Mouse (Mus musculus) heart, adult 2 months (tissue): ENCODE measurements at regions not wholly inside any gene's neighbourhood (a gene's known extent, or its start where the extent isn't known, plus 50 kb on each side); places are given as distances from the start of the nearest gene placed in this dataset.

Experiments used
- DNase-seq, 2 experiments: peaks; one replicate each; pipeline ENCODE4 v3.0.0; 2021
- H3K27ac ChIP-seq: fragments of 200-600 bp; 2 replicates; pipeline ENCODE4 v1.8.1; 2022
- H3K27me3 ChIP-seq: fragments of 200-500 bp; 2 replicates; pipeline ENCODE4 v1.6.1; 2012; ENCODE audit warnings: mild to moderate bottlenecking, low read length, inconsistent platforms, mixed read lengths; ENCODE audit not compliant: control insufficient read depth, insufficient read depth
- H3K36me3 ChIP-seq: fragments of 200-500 bp; 2 replicates; pipeline ENCODE4 v1.6.1; 2012; ENCODE audit warnings: low read length, inconsistent platforms; ENCODE audit not compliant: control insufficient read depth, insufficient read depth
- H3K4me1 ChIP-seq: fragments of 200-500 bp; 2 replicates; pipeline ENCODE4 v1.6.1; 2011; ENCODE audit warnings: low read length; ENCODE audit not compliant: control insufficient read depth, insufficient read depth
- H3K4me3 ChIP-seq: fragments of 200-600 bp; 2 replicates; pipeline ENCODE4 v1.8.1; 2022
- H3K79me2 ChIP-seq: fragments of 200-500 bp; replicated peaks from 2 replicates; pipeline ENCODE4 v1.6.1; 2012; ENCODE audit warnings: mild to moderate bottlenecking, inconsistent platforms, low read length, moderate library complexity, mixed read lengths; ENCODE audit not compliant: control insufficient read depth, insufficient read depth
- H3K9ac ChIP-seq: fragments of 200-500 bp; 2 replicates; pipeline ENCODE4 v1.6.1; 2012; ENCODE audit warnings: low read depth, mild to moderate bottlenecking, control low read depth, inconsistent platforms, low read length, mixed read lengths
- CTCF ChIP-seq: fragments of 200-600 bp; IDR thresholded peaks from 2 replicates; pipeline ENCODE4 v1.8.1; 2022; ENCODE audit warnings: antibody characterized with exemption, mild to moderate bottlenecking, moderate library complexity
- EP300 ChIP-seq: fragments of 200-500 bp; IDR thresholded peaks from 2 replicates; pipeline ENCODE4 v1.6.1; 2011; ENCODE audit warnings: low read depth, low read length, control low read depth; ENCODE audit not compliant: insufficient read depth
- POLR2A ChIP-seq: fragments of 200-500 bp; IDR thresholded peaks from 2 replicates; pipeline ENCODE4 v1.6.1; 2011; ENCODE audit warnings: mild to moderate bottlenecking, low read depth, low read length, control low read depth; ENCODE audit not compliant: insufficient read depth
- WGBS: fragments of 180-500 bp; shearing (Covaris S2); methylation state at CpG from one replicate; pipeline ENCODE4 v1.1.7; 2018; 5-methylcytosine and 5-hydroxymethylcytosine counted together
- intact Hi-C: fragments of 180-260 bp; cut with DNase I; formaldehyde crosslinking; loops from one replicate; pipeline ENCODE4 v1.15.1; 2025

GRCm38 (mm10) chr12:26535261-26535890 lies 66.4 kb downstream of the Cmpk2 start:
- DNase-seq, result no peak
- no peak overlapping the region for H3K9ac ChIP-seq
- intact Hi-C loops, result no loop called here
- TF ChIP-seq CTCF, result no peak
- TF ChIP-seq POLR2A, result no peak
- no peak for TF ChIP-seq EP300
- 85% methylated on average over 9 of the region's 9 CpGs for WGBS
- no peak overlapping the region for H3K27ac ChIP-seq
- H3K79me2 ChIP-seq, result no peaks in the 10 kb centered on the region
- no peaks in the 10 kb centered on the region for H3K4me1 ChIP-seq
- H3K36me3 ChIP-seq, result no peaks in the 10 kb centered on the region
- no peak overlapping the region for H3K4me3 ChIP-seq
- H3K27me3 ChIP-seq, result 0 out of 2 replicates have a peak, but pooled peaks cover 2% of the 10 kb centered on the region

- 41% methylated on average over 9 of the region's 9 CpGs for WGBS
- no peaks in the 10 kb centered on the region for H3K4me1 ChIP-seq
- no peaks in the 10 kb centered on the region for H3K36me3 ChIP-seq
- no peak for DNase-seq
- H3K27ac ChIP-seq, result no peak overlapping the region
- H3K79me2 ChIP-seq, result no peaks in the 10 kb centered on the region
- no peak overlapping the region for H3K9ac ChIP-seq
- H3K4me3 ChIP-seq, result no peak overlapping the region
- intact Hi-C loops, result no loop called here
- TF ChIP-seq EP300 (no peak), CTCF (no peak), POLR2A (no peak)
- H3K27me3 ChIP-seq, result 0 out of 2 replicates have a peak, but pooled peaks cover 2% of the 10 kb centered on the region
These were observed 65.5 kb downstream of the Cmpk2 start for GRCm38 (mm10) chr12:26534229-26535105.

DNA sequence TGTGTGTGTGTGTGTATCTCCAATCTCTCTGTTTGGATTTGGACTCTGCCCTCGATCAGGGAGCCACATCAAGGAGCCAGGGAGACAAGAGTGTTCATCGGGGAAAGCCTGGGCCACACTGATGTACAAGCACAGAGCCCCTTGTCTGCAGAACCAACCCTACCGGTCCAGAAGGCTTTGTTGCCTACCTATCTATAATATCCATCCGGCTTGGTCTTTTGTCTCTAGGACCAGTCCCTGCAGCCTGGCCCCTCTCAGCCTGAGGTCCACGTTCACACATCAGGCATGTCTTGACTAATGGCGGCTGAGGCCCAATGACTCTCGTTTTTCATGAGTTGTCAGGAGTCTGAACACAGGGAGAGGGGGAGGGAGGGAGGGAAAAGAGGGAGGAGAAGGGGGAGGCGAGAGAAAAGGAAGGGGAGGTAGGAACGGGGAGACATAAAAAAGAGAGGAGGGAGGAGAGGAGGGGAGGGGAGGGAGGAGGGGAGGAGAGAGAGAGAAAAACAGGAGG lies 64.7 kb downstream of the Cmpk2 start:
- 70% methylated on average over 9 of the region's 9 CpGs for WGBS
- Histone ChIP-seq H3K4me1 (no peaks in the 10 kb centered on the region), H3K9ac (no peak overlapping the region), H3K27ac (no peak overlapping the region), H3K79me2 (no peaks in the 10 kb centered on the region), H3K27me3 (no peaks in the 10 kb centered on the region), H3K4me3 (no peak overlapping the region), H3K36me3 (no peaks in the 10 kb centered on the region)
- intact Hi-C loops, result loop anchor here (2.0 kb wide), 1 partner anchor 1899 kb away; no protein-coding TSS in a partner anchor
- DNase-seq, result no peak
- TF ChIP-seq EP300, result no peak
- no peak for TF ChIP-seq POLR2A
- no peak for TF ChIP-seq CTCF

DNA sequence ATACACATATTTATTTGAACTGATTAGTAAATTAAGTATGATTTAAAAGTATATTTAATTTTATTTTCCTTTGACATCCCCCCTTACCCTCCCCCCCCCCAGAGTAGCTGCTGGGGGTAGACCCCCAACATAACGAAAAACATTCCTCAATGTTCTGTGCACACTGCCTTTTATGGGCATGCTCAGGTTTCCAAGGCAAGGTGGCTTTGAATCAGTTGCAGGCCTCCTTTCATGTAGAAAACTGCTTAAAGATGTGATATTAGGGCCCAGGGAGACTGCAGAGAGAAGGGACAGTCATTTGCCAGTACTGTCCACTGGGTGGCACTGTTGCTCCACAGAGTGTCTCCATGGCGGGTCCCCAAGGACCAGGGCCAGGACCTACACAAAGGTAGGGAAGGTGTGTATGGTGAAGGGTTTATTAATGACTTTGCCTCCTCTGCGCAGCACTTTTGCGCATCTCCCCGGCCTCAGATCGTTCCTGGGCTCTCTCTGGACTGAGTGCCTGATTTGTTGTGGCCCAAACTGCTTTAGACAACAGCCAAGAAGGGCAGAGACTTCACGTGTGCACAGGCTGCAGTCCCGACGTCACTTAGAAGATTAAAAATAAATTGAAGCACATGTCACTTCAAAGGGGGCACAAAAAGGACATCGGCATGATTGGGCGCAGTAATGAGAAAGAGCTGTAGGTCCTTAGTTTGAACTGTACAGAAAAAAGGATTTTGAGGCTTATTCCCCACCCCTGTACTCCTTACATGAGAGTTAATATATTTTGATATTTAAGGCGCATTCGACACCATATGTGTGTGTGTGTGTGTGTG lies 64.0 kb downstream of the Cmpk2 start:
- Histone ChIP-seq H3K79me2 (no peaks in the 10 kb centered on the region), H3K27ac (no peak overlapping the region), H3K9ac (no peak overlapping the region), H3K4me3 (no peak overlapping the region), H3K36me3 (no peaks in the 10 kb centered on the region), H3K27me3 (no peaks in the 10 kb centered on the region), H3K4me1 (no peaks in the 10 kb centered on the region)
- DNase-seq, result peak; percentile 59 to 74
- 47% methylated on average over 13 of the region's 13 CpGs for WGBS
- no peak for TF ChIP-seq POLR2A
- peak; percentile 58; the same call in 1 of the 2 replicates for TF ChIP-seq EP300
- peak; percentile 94 for TF ChIP-seq CTCF
- intact Hi-C loops, result loop anchor here (2.0 kb wide), 1 partner anchor 1900 kb away; no protein-coding TSS in a partner anchor

GRCm38 (mm10) chr12:26532076-26532475 lies 63.1 kb downstream of the Cmpk2 start:
- intact Hi-C loops, result loop anchor here (2.0 kb wide), 1 partner anchor 1901 kb away; no protein-coding TSS in a partner anchor

More at GRCm38 (mm10) chr12:26532076-26532475, 63.1 kb downstream of the Cmpk2 start:
- no peak overlapping the region for H3K9ac ChIP-seq
- H3K27ac ChIP-seq, result no peak overlapping the region
- H3K4me1 ChIP-seq, result no peaks in the 10 kb centered on the region
- H3K27me3 ChIP-seq, result no peaks in the 10 kb centered on the region
- TF ChIP-seq POLR2A (no peak), CTCF (no peak), EP300 (no peak)
- no peak for DNase-seq
- no peaks in the 10 kb centered on the region for H3K36me3 ChIP-seq
- 77% methylated on average over 6 of the region's 6 CpGs for WGBS
- H3K79me2 ChIP-seq, result no peaks in the 10 kb centered on the region
- no peak overlapping the region for H3K4me3 ChIP-seq
